Mouse (Mus musculus): ENCODE results near the gene Lst1. TPM values are rescaled to one million over a fixed set of nuclear protein-coding genes. Genes with fewer than 3 reads are reported as not detected.
A peak's percentile ranks its signal among the peaks of the same experiment; 100 is the strongest.

Lst1 gene
- total and polyA plus RNA-seq, 3 experiments: 2.9 to 8.5 (median 8.4) TPM

DNA sequence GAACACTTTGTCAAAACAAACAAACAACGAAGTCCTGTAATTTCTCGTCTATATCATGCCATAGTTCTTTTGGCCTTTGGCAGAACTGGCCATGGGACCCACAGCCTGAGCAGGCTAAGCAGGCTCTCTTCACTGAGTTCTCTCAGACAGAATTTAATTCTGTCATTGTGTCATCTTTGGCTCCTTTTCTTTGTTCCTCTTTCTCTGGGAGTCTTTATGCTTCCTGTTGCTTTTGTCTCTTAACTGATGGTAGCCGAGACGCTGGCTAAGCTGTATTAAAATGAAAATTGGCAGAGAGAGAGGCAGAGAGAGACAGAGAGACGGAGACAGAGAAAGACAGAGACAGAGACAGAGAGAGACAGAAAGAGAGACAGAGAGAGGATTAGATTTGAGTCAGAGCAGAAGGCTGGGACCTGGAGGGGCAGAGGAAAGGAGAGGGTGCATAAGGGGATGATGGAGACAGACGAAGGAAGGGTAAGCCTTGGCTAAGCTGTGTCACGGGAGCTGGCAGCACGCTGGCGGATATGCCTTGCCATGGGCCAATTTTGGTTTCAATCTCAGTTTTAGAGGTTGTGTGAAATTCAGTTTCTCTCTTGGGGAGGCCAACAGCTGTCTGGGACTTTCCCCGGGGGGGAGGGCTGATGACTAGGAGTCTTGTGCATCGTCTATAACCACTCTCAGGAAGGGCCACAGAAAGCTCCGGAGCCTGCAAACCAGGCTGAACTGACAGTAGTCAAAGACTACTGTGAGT is 21.7 kb upstream of the Lst1 start (continued):
- TF ChIP-seq KAT2A (IDR thresholded peaks at IDR 0.05; ENCODE audit: insufficient replicate concordance, low read length) (0 out of 2 replicates have a peak, but pooled peaks have one; percentile 64), BHLHE40 (IDR thresholded peaks at IDR 0.05; ENCODE audit: low read depth, low read length) (peak; percentile 99), IRF4 (IDR thresholded peaks at IDR 0.05; ENCODE audit: low read depth, low read length) (peak; percentile 92), MEF2A (IDR thresholded peaks at IDR 0.05; ENCODE audit: borderline replicate concordance, low read depth, low read length) (peak; percentile 93), JUND (conservative IDR thresholded peaks at IDR 0.05; ENCODE audit: low read depth, low read length) (peak; percentile 70), NELFE (IDR thresholded peaks at IDR 0.05; ENCODE audit: low read depth, low read length) (no peak), RCOR1 (conservative IDR thresholded peaks at IDR 0.05; ENCODE audit: low read depth, low read length) (peak; percentile 97), ZMIZ1 (IDR thresholded peaks at IDR 0.05; ENCODE audit: low read depth, low read length) (peak; percentile 52; the same call in 1 of the 2 replicates), TCF12 (IDR thresholded peaks at IDR 0.05; ENCODE audit: low read depth, low read length) (peak; percentile 95), SIN3A (IDR thresholded peaks at IDR 0.05; ENCODE audit: low read length) (peak; percentile 92), ZNF384 (IDR thresholded peaks at IDR 0.05; ENCODE audit: low read depth, low read length) (peak; percentile 51), UBTF (IDR thresholded peaks at IDR 0.05; ENCODE audit: low read depth, low read length) (0 out of 2 replicates have a peak, but pooled peaks have one; percentile 64), GABPA (IDR thresholded peaks at IDR 0.05; ENCODE audit: insufficient replicate concordance, low read depth, low read length) (no peak), ZKSCAN1 (IDR thresholded peaks at IDR 0.05; ENCODE audit: borderline replicate concordance, low read depth, low read length) (no peak), SMC3 (IDR thresholded peaks at IDR 0.05; ENCODE audit: low read depth, low read length) (peak; percentile 43), MAZ (IDR thresholded peaks at IDR 0.05; ENCODE audit: low read depth, low read length) (peak; percentile 99), TBP (conservative IDR thresholded peaks at IDR 0.05; ENCODE audit: low read depth, low read length) (peak; percentile 83), POLR2A (IDR thresholded peaks at IDR 0.05; ENCODE audit: low read depth, low read length) (peak; percentile 46), USF2 (conservative IDR thresholded peaks at IDR 0.05; ENCODE audit: low read depth, low read length) (no peak), MAFK (IDR thresholded peaks at IDR 0.05; ENCODE audit: insufficient replicate concordance, low read length) (peak; percentile 82), MAX (IDR thresholded peaks at IDR 0.05; ENCODE audit: low read length) (peak; percentile 89), CHD2 (IDR thresholded peaks at IDR 0.05; ENCODE audit: low read length) (peak; percentile 93), POLR2AphosphoS2 (IDR thresholded peaks at IDR 0.05; ENCODE audit: low read depth, low read length) (peak; percentile 43; the same call in 1 of the 2 replicates), MXI1 (IDR thresholded peaks at IDR 0.05; ENCODE audit: low read depth, low read length) (peak; percentile 85)

DNA sequence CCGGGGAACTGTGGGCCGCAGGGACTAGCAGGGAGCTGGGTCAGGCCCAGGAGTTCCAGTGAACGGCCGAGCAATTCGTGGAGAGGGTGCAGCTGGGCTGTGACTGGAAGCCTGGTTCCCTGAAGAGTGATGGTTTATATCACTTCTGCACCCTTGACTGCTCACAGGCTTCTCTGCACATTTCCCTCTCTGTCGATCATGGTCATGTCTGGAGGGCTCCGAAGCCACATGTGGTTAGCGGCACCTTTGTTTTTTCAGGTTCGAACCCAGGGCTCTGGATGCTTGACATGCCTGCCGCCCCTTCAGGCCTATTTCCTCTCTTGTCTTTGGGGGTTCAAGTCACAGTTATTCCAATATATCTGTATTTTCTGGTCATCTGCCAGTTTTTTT is 17.1 kb upstream of the Lst1 start:
- H3K79me2 ChIP-seq (replicated peaks; ENCODE audit: control insufficient read depth, extremely low read depth, insufficient read depth, poor library complexity, severe bottlenecking): peaks cover 13% of the 10 kb centered on the region
- peaks cover 0 to under 1% of the 10 kb centered on the region in 2 experiments for H3K36me3 ChIP-seq (replicated peaks in 1 of 2; ENCODE audit: control insufficient read depth in 1 of 2, insufficient read depth in 1 of 2, low read length in 1 of 2)
- no peaks in the 10 kb centered on the region for H3K27me3 ChIP-seq (replicated peaks)
- TF ChIP-seq TCF12 (IDR thresholded peaks at IDR 0.05; ENCODE audit: low read depth, low read length) (0 out of 2 replicates have a peak, but pooled peaks have one; percentile 8), E2F4 (IDR thresholded peaks at IDR 0.05; ENCODE audit: insufficient replicate concordance, low read depth, low read length) (no peak), ZNF384 (IDR thresholded peaks at IDR 0.05; ENCODE audit: low read depth, low read length) (peak; percentile 48), CHD1 (IDR thresholded peaks at IDR 0.05; ENCODE audit: low read depth, low read length) (no peak), UBTF (IDR thresholded peaks at IDR 0.05; ENCODE audit: low read depth, low read length) (no peak), ZMIZ1 (IDR thresholded peaks at IDR 0.05; ENCODE audit: low read depth, low read length) (no peak; the same call in 1 of the 2 replicates), MEF2A (IDR thresholded peaks at IDR 0.05; ENCODE audit: borderline replicate concordance, low read depth, low read length) (no peak), HCFC1 (IDR thresholded peaks at IDR 0.05; ENCODE audit: low read depth, low read length) (no peak), MXI1 (IDR thresholded peaks at IDR 0.05; ENCODE audit: low read depth, low read length) (no peak), KAT2A (IDR thresholded peaks at IDR 0.05; ENCODE audit: insufficient replicate concordance, low read length) (no peak), CHD2 (IDR thresholded peaks at IDR 0.05; ENCODE audit: low read length) (no peak), MAX (IDR thresholded peaks at IDR 0.05; ENCODE audit: low read length) (peak; percentile 29; the same call in 1 of the 2 replicates), POLR2A (IDR thresholded peaks at IDR 0.05; ENCODE audit: low read depth, low read length) (no peak), ZKSCAN1 (IDR thresholded peaks at IDR 0.05; ENCODE audit: borderline replicate concordance, low read depth, low read length) (no peak), JUND (conservative IDR thresholded peaks at IDR 0.05; ENCODE audit: low read depth, low read length) (no peak; the same call in 1 of the 2 replicates), IRF4 (IDR thresholded peaks at IDR 0.05; ENCODE audit: low read depth, low read length) (no peak), SIN3A (IDR thresholded peaks at IDR 0.05; ENCODE audit: low read length) (no peak), SMC3 (IDR thresholded peaks at IDR 0.05; ENCODE audit: low read depth, low read length) (no peak), ZC3H11A (IDR thresholded peaks at IDR 0.05; ENCODE audit: low read depth, low read length) (no peak), ETS1 (conservative IDR thresholded peaks at IDR 0.05; ENCODE audit: low read depth, low read length) (0 out of 2 replicates have a peak, but pooled peaks have one; percentile 7), NELFE (IDR thresholded peaks at IDR 0.05; ENCODE audit: low read depth, low read length) (no peak), CTCF (conservative IDR thresholded peaks at IDR 0.05 in 1 of 2, IDR thresholded peaks at IDR 0.05 in 1 of 2; ENCODE audit: low read depth in 2 of 2, low read length in 2 of 2) (no peak), BHLHE40 (IDR thresholded peaks at IDR 0.05; ENCODE audit: low read depth, low read length) (peak; percentile 40; the same call in 1 of the 2 replicates), MAFK (IDR thresholded peaks at IDR 0.05; ENCODE audit: insufficient replicate concordance, low read length) (no peak)
- dilution Hi-C loops (cut with MboI; ENCODE audit: extremely low pct_ligation_motif_present, extremely low pct_unique_long_range_greater_than_20kb, low sequenced_read_pairs) (no loop called here), in situ Hi-C loops (cut with MboI; ENCODE audit: low pct_ligation_motif_present, low pct_unique_long_range_greater_than_20kb, low sequenced_read_pairs) (no loop called here)
- peak; percentile 75 for DNase-seq (ENCODE audit: extremely low read depth)
- H3K9ac ChIP-seq (ENCODE audit: insufficient read depth, low read depth): peak overlapping the region; percentile 1; the same call in 1 of the 2 replicates
- peak overlapping the region; percentile 16; the same call in 1 of the 2 replicates for H3K27ac ChIP-seq (ENCODE audit: insufficient read depth, low read depth)
- H3K4me2 ChIP-seq (ENCODE audit: insufficient read depth, low read depth, poor library complexity, severe bottlenecking): peak overlapping the region; percentile 23
- no peaks in the 10 kb centered on the region for H3K9me3 ChIP-seq (replicated peaks; ENCODE audit: low read length)
- H3K4me3 ChIP-seq (replicated peaks in 1 of 3; ENCODE audit: low read depth in 2 of 3, low read length in 2 of 3, poor library complexity in 1 of 3): peak overlapping the region; percentile 2 to 51 (median 38)
- H3K4me1 ChIP-seq (ENCODE audit: control insufficient read depth in 1 of 2, insufficient read depth in 2 of 2): peaks cover 22 to 72% of the 10 kb centered on the region in 2 experiments

All from CH12.LX (cell line).